Mouse (Mus musculus): ENCODE results near the gene Pcp4l1. TPM values are rescaled to one million over a fixed set of nuclear protein-coding genes. Genes with fewer than 3 reads are reported as not detected.
A peak's percentile ranks its signal among the peaks of the same experiment; 100 is the strongest.

Pcp4l1 gene
- total and polyA plus RNA-seq, 3 experiments: not detected

- no peaks in the 10 kb centered on the region for H3K79me2 ChIP-seq (ENCODE audit: control insufficient read depth, insufficient read depth, low read length, poor library complexity)
- no peaks in the 10 kb centered on the region for H3K9me3 ChIP-seq (replicated peaks; ENCODE audit: insufficient read depth, low read length)
- H3K27me3 ChIP-seq (ENCODE audit: control insufficient read depth in 1 of 2, insufficient read depth in 2 of 2, low read length in 2 of 2): peaks cover 0 to 3% of the 10 kb centered on the region in 2 experiments; a peak in 2 of 4 replicates
Measured at GRCm38 (mm10) chr1:171192283-171192682, 3.8 kb downstream of the Pcp4l1 start.

GRCm38 (mm10) chr1:171190832-171191231 lies 5.2 kb downstream of the Pcp4l1 start:
- H3K27me3 ChIP-seq (ENCODE audit: control insufficient read depth in 1 of 2, insufficient read depth in 2 of 2, low read length in 2 of 2): peaks cover 0 to 3% of the 10 kb centered on the region in 2 experiments; a peak in 2 of 4 replicates
- no peak for TF ChIP-seq POLR2AphosphoS2 (IDR thresholded peaks at IDR 0.05; ENCODE audit: low read length)
- no peak for TF ChIP-seq ELF1 (IDR thresholded peaks at IDR 0.05; ENCODE audit: low read depth, low read length)

More at GRCm38 (mm10) chr1:171192283-171192682, 3.8 kb downstream of the Pcp4l1 start:
- DNase-seq (ENCODE audit: low read depth, low spot score): peak; percentile 67
- Histone ChIP-seq H3K36me3 (ENCODE audit: control insufficient read depth in 1 of 2, insufficient read depth in 2 of 2, low read length in 2 of 2) (peaks cover 0 to 4% of the 10 kb centered on the region in 2 experiments; a peak in 2 of 4 replicates), H3K27ac (ENCODE audit: control insufficient read depth, low read depth, low read length) (no peak overlapping the region), H3K4me3 (ENCODE audit: control insufficient read depth in 1 of 2, insufficient read depth in 1 of 2, low read depth in 2 of 2, low read length in 2 of 2) (no peak overlapping the region), H3K4me1 (ENCODE audit: control insufficient read depth in 1 of 2, insufficient read depth in 2 of 2, low read length in 2 of 2) (peaks cover 0 to 5% of the 10 kb centered on the region in 2 experiments; a peak in 1 of 4 replicates), H3K9ac (ENCODE audit: control insufficient read depth, low read depth, low read length, poor library complexity, severe bottlenecking) (no peak overlapping the region)
- TF ChIP-seq MAZ (IDR thresholded peaks at IDR 0.05; ENCODE audit: low read depth, low read length) (no peak), ZNF384 (IDR thresholded peaks at IDR 0.05; ENCODE audit: low read depth, low read length) (no peak), TCF12 (IDR thresholded peaks at IDR 0.05; ENCODE audit: low read depth, low read length) (no peak), POLR2AphosphoS5 (IDR thresholded peaks at IDR 0.05; ENCODE audit: borderline replicate concordance, low read depth, low read length) (no peak), POLR2AphosphoS2 (IDR thresholded peaks at IDR 0.05; ENCODE audit: low read length) (no peak), SMC3 (IDR thresholded peaks at IDR 0.05; ENCODE audit: low read depth, low read length) (no peak), MAX (IDR thresholded peaks at IDR 0.05; ENCODE audit: low read length) (no peak), USF2 (IDR thresholded peaks at IDR 0.05; ENCODE audit: borderline replicate concordance in 1 of 2, insufficient read depth in 1 of 2, low read depth in 1 of 2, low read length in 2 of 2) (no peak), NELFE (IDR thresholded peaks at IDR 0.05; ENCODE audit: low read depth, low read length) (no peak), GATA1 (IDR thresholded peaks at IDR 0.05; ENCODE audit: low read depth, low read length) (0 out of 2 replicates have a peak, but pooled peaks have one; percentile 33), RAD21 (IDR thresholded peaks at IDR 0.05; ENCODE audit: low read depth, low read length) (no peak), E2F4 (IDR thresholded peaks at IDR 0.05; ENCODE audit: borderline replicate concordance, low read depth, low read length) (no peak), JUND (IDR thresholded peaks at IDR 0.05; ENCODE audit: low read depth, low read length) (peak; percentile 79), MEF2A (IDR thresholded peaks at IDR 0.05; ENCODE audit: extremely low read depth, insufficient replicate concordance, low read depth, low read length, poor library complexity, severe bottlenecking) (no peak), ZMIZ1 (IDR thresholded peaks at IDR 0.05; ENCODE audit: low read depth, low read length) (no peak), POLR2A (IDR thresholded peaks at IDR 0.05; ENCODE audit: control insufficient read depth in 1 of 2, insufficient read depth in 1 of 2, low read depth in 1 of 2, low read length in 2 of 2, poor library complexity in 1 of 2) (no peak), ZKSCAN1 (IDR thresholded peaks at IDR 0.05; ENCODE audit: low read depth, low read length) (no peak), ELF1 (IDR thresholded peaks at IDR 0.05; ENCODE audit: low read depth, low read length) (no peak), HCFC1 (IDR thresholded peaks at IDR 0.05; ENCODE audit: low read depth, low read length) (no peak), CHD1 (IDR thresholded peaks at IDR 0.05; ENCODE audit: low read depth, low read length) (no peak), TAL1 (IDR thresholded peaks at IDR 0.05; ENCODE audit: low read length) (no peak), ZC3H11A (IDR thresholded peaks at IDR 0.05; ENCODE audit: low read depth, low read length) (no peak), GABPA (IDR thresholded peaks at IDR 0.05; ENCODE audit: low read depth, low read length) (no peak), RCOR1 (IDR thresholded peaks at IDR 0.05; ENCODE audit: low read depth, low read length) (0 out of 2 replicates have a peak, but pooled peaks have one; percentile 8), EP300 (IDR thresholded peaks at IDR 0.05; ENCODE audit: low read depth in 1 of 2, low read length in 2 of 2) (peak; percentile 55 to 65), MAFK (IDR thresholded peaks at IDR 0.05; ENCODE audit: borderline replicate concordance, low read depth, low read length) (no peak), MYB (IDR thresholded peaks at IDR 0.05; ENCODE audit: low read depth, low read length) (peak; percentile 55; the same call in 1 of the 2 replicates), MXI1 (IDR thresholded peaks at IDR 0.05; ENCODE audit: low read depth, low read length) (no peak), BHLHE40 (IDR thresholded peaks at IDR 0.05; ENCODE audit: borderline replicate concordance, low read depth, low read length) (no peak), MYC (IDR thresholded peaks at IDR 0.05; ENCODE audit: low read depth, low read length) (no peak), ETS1 (IDR thresholded peaks at IDR 0.05; ENCODE audit: low read depth, low read length) (peak; percentile 60; the same call in 1 of the 2 replicates), CTCF (IDR thresholded peaks at IDR 0.05 in 2 of 3, conservative IDR thresholded peaks at IDR 0.05 in 1 of 3; ENCODE audit: control insufficient read depth in 1 of 3, insufficient read depth in 1 of 3, low read depth in 2 of 3, low read length in 3 of 3, poor library complexity in 1 of 3, severe bottlenecking in 1 of 3) (no peak), UBTF (IDR thresholded peaks at IDR 0.05; ENCODE audit: borderline replicate concordance, insufficient read depth, low read depth, low read length) (no peak)

More at GRCm38 (mm10) chr1:171190832-171191231, 5.2 kb downstream of the Pcp4l1 start:
- H3K4me1 ChIP-seq (ENCODE audit: control insufficient read depth in 1 of 2, insufficient read depth in 2 of 2, low read length in 2 of 2): peaks cover 0 to 5% of the 10 kb centered on the region in 2 experiments; a peak in 1 of 4 replicates
- no peak overlapping the region for H3K9ac ChIP-seq (ENCODE audit: control insufficient read depth, low read depth, low read length, poor library complexity, severe bottlenecking)
- H3K4me3 ChIP-seq (ENCODE audit: control insufficient read depth in 1 of 2, insufficient read depth in 1 of 2, low read depth in 2 of 2, low read length in 2 of 2): no peak overlapping the region
- H3K36me3 ChIP-seq (ENCODE audit: control insufficient read depth in 1 of 2, insufficient read depth in 2 of 2, low read length in 2 of 2): peaks cover 0 to 4% of the 10 kb centered on the region in 2 experiments; a peak in 2 of 4 replicates
- no peaks in the 10 kb centered on the region for H3K9me3 ChIP-seq (replicated peaks; ENCODE audit: insufficient read depth, low read length)
- H3K79me2 ChIP-seq (ENCODE audit: control insufficient read depth, insufficient read depth, low read length, poor library complexity): no peaks in the 10 kb centered on the region
- H3K27ac ChIP-seq (ENCODE audit: control insufficient read depth, low read depth, low read length): no peak overlapping the region
- no peak for DNase-seq (ENCODE audit: low read depth, low spot score)

All from MEL (cell line).